ENCODE assay signal across 23 mouse cellular contexts in the genomic region with DNA sequence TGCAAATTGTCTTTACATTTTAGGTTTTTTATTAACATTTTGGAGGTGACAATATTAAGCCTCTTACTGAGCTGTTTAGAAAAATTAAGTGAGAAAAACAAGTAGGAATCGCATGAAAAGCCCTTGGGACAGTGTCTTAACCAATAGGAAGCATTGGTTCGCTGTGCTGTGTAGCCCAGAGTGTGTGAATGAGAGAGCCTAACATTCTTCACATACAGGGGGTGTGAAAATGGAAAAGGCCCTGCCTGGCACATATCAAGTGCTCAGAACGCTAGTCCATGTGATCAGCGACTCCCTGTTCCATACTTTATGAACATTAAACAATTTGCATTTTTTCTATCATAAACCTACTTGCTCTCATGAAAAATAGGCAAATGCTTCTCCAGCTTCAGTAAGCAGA. TPM values are rescaled to one million over a fixed set of nuclear protein-coding genes. Genes with fewer than 3 reads are reported as not detected.
DNase-seq lines count a peak whose midpoint lies in the region; ATAC-seq lines count a peak whose summit lies in the region.
"Had no signal": no experiment of that assay in that cellular context is flagged by ENCODE, and none has a peak within 500 bp of the region (broad histone marks: within the 10 kb centered on the region; RNA-seq: fewer than 3 reads in every experiment).

No protein-coding gene starts in this region.

- H3K4me3 ChIP-seq in forebrain, embryonic 13.5 days, result no peak overlapping the region
- no peak overlapping the region for H3K4me3 ChIP-seq in forebrain, embryonic 10.5 days
- H3K4me3 ChIP-seq in hindbrain, embryonic 11.5 days (ENCODE audit: low read depth, low read length), result no peak overlapping the region
- no peak overlapping the region for H3K4me3 ChIP-seq in hindbrain, embryonic 10.5 days
- H3K4me3 ChIP-seq in hindbrain, embryonic 16.5 days (ENCODE audit: low read length), result no peak overlapping the region
- H3K4me3 ChIP-seq in hindbrain, embryonic 14.5 days (replicated peaks; ENCODE audit: low read length), result no peak overlapping the region
- H3K4me3 ChIP-seq in midbrain, embryonic 15.5 days, result no peak overlapping the region
- no peak overlapping the region for H3K4me3 ChIP-seq in midbrain, embryonic 11.5 days (ENCODE audit: low read depth, low read length)
- H3K4me3 ChIP-seq: embryonic facial prominence, embryonic 13.5 days; embryonic facial prominence, embryonic 15.5 days; erythroblast, embryonic 14.5 days had no signal

- H3K27me3 ChIP-seq in forebrain, embryonic 13.5 days, result no peaks in the 10 kb centered on the region
- no peaks in the 10 kb centered on the region for H3K27me3 ChIP-seq in forebrain, embryonic 10.5 days (ENCODE audit: poor library complexity, severe bottlenecking)
- H3K27me3 ChIP-seq in hindbrain, embryonic 11.5 days (ENCODE audit: control insufficient read depth, insufficient read depth, low read length), result no peaks in the 10 kb centered on the region
- H3K27me3 ChIP-seq in hindbrain, embryonic 10.5 days (ENCODE audit: insufficient read depth, poor library complexity, severe bottlenecking), result no peaks in the 10 kb centered on the region
- H3K27me3 ChIP-seq in hindbrain, embryonic 16.5 days (replicated peaks; ENCODE audit: control insufficient read depth, insufficient read depth, low read length), result no peaks in the 10 kb centered on the region
- H3K27me3 ChIP-seq in hindbrain, embryonic 14.5 days (ENCODE audit: control insufficient read depth, insufficient read depth, low read length), result no peaks in the 10 kb centered on the region
- H3K27me3 ChIP-seq in midbrain, embryonic 15.5 days (replicated peaks), result no peaks in the 10 kb centered on the region
- no peaks in the 10 kb centered on the region for H3K27me3 ChIP-seq in midbrain, embryonic 11.5 days (ENCODE audit: control insufficient read depth, insufficient read depth, low read length)
- H3K27me3 ChIP-seq: CH12.LX; embryonic facial prominence, embryonic 13.5 days; embryonic facial prominence, embryonic 15.5 days had no signal

- H3K27ac ChIP-seq in forebrain, embryonic 13.5 days, result no peak overlapping the region
- no peak overlapping the region for H3K27ac ChIP-seq in forebrain, embryonic 10.5 days
- H3K27ac ChIP-seq in hindbrain, embryonic 11.5 days (ENCODE audit: low read depth, low read length), result no peak overlapping the region
- no peak overlapping the region for H3K27ac ChIP-seq in hindbrain, embryonic 10.5 days
- no peak overlapping the region for H3K27ac ChIP-seq in hindbrain, embryonic 16.5 days (ENCODE audit: low read depth, low read length)
- no peak overlapping the region for H3K27ac ChIP-seq in hindbrain, embryonic 14.5 days
- H3K27ac ChIP-seq in midbrain, embryonic 15.5 days, result no peak overlapping the region
- H3K27ac ChIP-seq in midbrain, embryonic 11.5 days (ENCODE audit: low read depth, low read length), result no peak overlapping the region
- H3K27ac ChIP-seq: embryonic facial prominence, embryonic 13.5 days; embryonic facial prominence, embryonic 15.5 days had no signal

- no peaks in the 10 kb centered on the region for H3K9me3 ChIP-seq in forebrain, embryonic 13.5 days (replicated peaks)
- no peaks in the 10 kb centered on the region for H3K9me3 ChIP-seq in forebrain, embryonic 10.5 days
- no peaks in the 10 kb centered on the region for H3K9me3 ChIP-seq in hindbrain, embryonic 11.5 days (ENCODE audit: control insufficient read depth, low read length)
- no peaks in the 10 kb centered on the region for H3K9me3 ChIP-seq in hindbrain, embryonic 10.5 days
- H3K9me3 ChIP-seq in hindbrain, embryonic 16.5 days (ENCODE audit: control insufficient read depth, low read length), result no peaks in the 10 kb centered on the region
- H3K9me3 ChIP-seq in hindbrain, embryonic 14.5 days (ENCODE audit: control insufficient read depth, low read length), result no peaks in the 10 kb centered on the region
- no peaks in the 10 kb centered on the region for H3K9me3 ChIP-seq in midbrain, embryonic 15.5 days
- H3K9me3 ChIP-seq in midbrain, embryonic 11.5 days (ENCODE audit: control insufficient read depth, low read length), result no peaks in the 10 kb centered on the region
- H3K9me3 ChIP-seq: embryonic facial prominence, embryonic 13.5 days; embryonic facial prominence, embryonic 15.5 days; G1E had no signal

- peak; percentile 63 for ATAC-seq in forebrain, embryonic 13.5 days
- peak; percentile 41; the same call in 1 of the 2 replicates for ATAC-seq in hindbrain, embryonic 11.5 days (ENCODE audit: low FRiP score)
- 0 out of 2 replicates have a peak, but pooled peaks have one; percentile 46 for ATAC-seq in hindbrain, embryonic 16.5 days
- ATAC-seq in hindbrain, embryonic 14.5 days (ENCODE audit: low FRiP score), result no peak
- 0 out of 2 replicates have a peak, but pooled peaks have one; percentile 41 for ATAC-seq in midbrain, embryonic 15.5 days (replicated peaks)
- no peak for ATAC-seq in midbrain, embryonic 11.5 days (ENCODE audit: low FRiP score)
- ATAC-seq: CD4-positive, CD25-positive, alpha-beta regulatory T cell, adult 4 months; forebrain, embryonic 14.5 days had no signal

- no peak overlapping the region for H3K4me2 ChIP-seq in forebrain, embryonic 13.5 days
- no peak overlapping the region for H3K4me2 ChIP-seq in hindbrain, embryonic 11.5 days (replicated peaks; ENCODE audit: low read depth, low read length)
- H3K4me2 ChIP-seq in hindbrain, embryonic 16.5 days (ENCODE audit: low read length), result no peak overlapping the region
- H3K4me2 ChIP-seq in hindbrain, embryonic 14.5 days (replicated peaks), result no peak overlapping the region
- no peak overlapping the region for H3K4me2 ChIP-seq in midbrain, embryonic 15.5 days
- no peak overlapping the region for H3K4me2 ChIP-seq in midbrain, embryonic 11.5 days
- H3K4me2 ChIP-seq: embryonic facial prominence, embryonic 13.5 days; embryonic facial prominence, embryonic 15.5 days had no signal

- no peak overlapping the region for H3K9ac ChIP-seq in forebrain, embryonic 13.5 days
- H3K9ac ChIP-seq in hindbrain, embryonic 11.5 days (ENCODE audit: low read depth, low read length), result no peak overlapping the region
- no peak overlapping the region for H3K9ac ChIP-seq in hindbrain, embryonic 16.5 days (ENCODE audit: low read depth, low read length)
- H3K9ac ChIP-seq in hindbrain, embryonic 14.5 days, result no peak overlapping the region
- H3K9ac ChIP-seq in midbrain, embryonic 15.5 days, result no peak overlapping the region
- H3K9ac ChIP-seq in midbrain, embryonic 11.5 days (ENCODE audit: low read length), result no peak overlapping the region
- H3K9ac ChIP-seq: embryonic facial prominence, embryonic 13.5 days; embryonic facial prominence, embryonic 15.5 days had no signal

- DNase-seq in forebrain, embryonic 10.5 days (ENCODE audit: extremely low spot score, low spot score), result no peak
- DNase-seq in hindbrain, embryonic 11.5 days (ENCODE audit: low spot score), result no peak
- DNase-seq in hindbrain, embryonic 10.5 days (ENCODE audit: low spot score), result no peak
- no peak for DNase-seq in hindbrain, embryonic 14.5 days (ENCODE audit: low spot score)
- DNase-seq in midbrain, embryonic 11.5 days (ENCODE audit: low spot score, missing footprints), result no peak
- DNase-seq: B cell, adult 2 months; cerebellum, adult 11 months; cerebellum, adult 18-20 months; cerebellum, adult 8-10 months; cerebellum, adult 9-11 months; cerebellum, postnatal 14 days; cerebellum, postnatal 36 days; embryo, embryonic 11 days had no signal

- no peaks in the 10 kb centered on the region for H3K4me1 ChIP-seq in forebrain, embryonic 13.5 days
- 0 out of 2 replicates have a peak, but pooled peaks cover 3% of the 10 kb centered on the region for H3K4me1 ChIP-seq in forebrain, embryonic 10.5 days
- H3K4me1 ChIP-seq in hindbrain, embryonic 11.5 days (replicated peaks; ENCODE audit: control insufficient read depth, insufficient read depth, low read length), result no peaks in the 10 kb centered on the region
- H3K4me1 ChIP-seq in hindbrain, embryonic 10.5 days (replicated peaks), result no peaks in the 10 kb centered on the region
- no peaks in the 10 kb centered on the region for H3K4me1 ChIP-seq in hindbrain, embryonic 16.5 days (ENCODE audit: control insufficient read depth, insufficient read depth, low read depth, low read length)
- no peaks in the 10 kb centered on the region for H3K4me1 ChIP-seq in hindbrain, embryonic 14.5 days (replicated peaks; ENCODE audit: control insufficient read depth, insufficient read depth, low read length)
- no peaks in the 10 kb centered on the region for H3K4me1 ChIP-seq in midbrain, embryonic 15.5 days
- no peaks in the 10 kb centered on the region for H3K4me1 ChIP-seq in midbrain, embryonic 11.5 days (ENCODE audit: control insufficient read depth, insufficient read depth, low read length)
- H3K4me1 ChIP-seq: embryonic facial prominence, embryonic 13.5 days; embryonic facial prominence, embryonic 15.5 days had no signal

- WGBS in forebrain, embryonic 13.5 days, result 81% methylated on average over 4 of the region's 4 CpGs
- WGBS in forebrain, embryonic 10.5 days, result 85% methylated on average over 4 of the region's 4 CpGs
- WGBS in hindbrain, embryonic 11.5 days, result 79% methylated on average over 4 of the region's 4 CpGs
- WGBS in hindbrain, embryonic 10.5 days, result 77% methylated on average over 4 of the region's 4 CpGs
- 75% methylated on average over 4 of the region's 4 CpGs for WGBS in hindbrain, embryonic 16.5 days
- WGBS in hindbrain, embryonic 14.5 days, result 70% methylated on average over 4 of the region's 4 CpGs
- 80% methylated on average over 4 of the region's 4 CpGs for WGBS in midbrain, embryonic 15.5 days
- WGBS in midbrain, embryonic 11.5 days, result 84% methylated on average over 4 of the region's 4 CpGs

- no peaks in the 10 kb centered on the region for H3K36me3 ChIP-seq in forebrain, embryonic 13.5 days (ENCODE audit: poor library complexity, severe bottlenecking)
- H3K36me3 ChIP-seq in forebrain, embryonic 10.5 days (replicated peaks), result no peaks in the 10 kb centered on the region
- no peaks in the 10 kb centered on the region for H3K36me3 ChIP-seq in hindbrain, embryonic 11.5 days (ENCODE audit: control insufficient read depth, insufficient read depth, low read length)
- no peaks in the 10 kb centered on the region for H3K36me3 ChIP-seq in hindbrain, embryonic 10.5 days
- H3K36me3 ChIP-seq in hindbrain, embryonic 16.5 days (ENCODE audit: control insufficient read depth, insufficient read depth, low read length), result no peaks in the 10 kb centered on the region
- no peaks in the 10 kb centered on the region for H3K36me3 ChIP-seq in hindbrain, embryonic 14.5 days (replicated peaks; ENCODE audit: control insufficient read depth, insufficient read depth)
- no peaks in the 10 kb centered on the region for H3K36me3 ChIP-seq in midbrain, embryonic 15.5 days (replicated peaks)
- H3K36me3 ChIP-seq in midbrain, embryonic 11.5 days (ENCODE audit: control insufficient read depth, insufficient read depth, low read length), result no peaks in the 10 kb centered on the region
- H3K36me3 ChIP-seq: embryonic facial prominence, embryonic 13.5 days; embryonic facial prominence, embryonic 15.5 days; G1E had no signal

RNA-seq across cellular contexts. Expression of a gene that starts 17.1 kb away (rescaled TPM):
- polyA plus RNA-seq in forebrain, embryonic 13.5 days (2015; fragmentation: Nextera tagmentation; extraction: Ambion mirVana), result 19.8 and 21.4 TPM in 2 replicates
- polyA plus RNA-seq in forebrain, embryonic 10.5 days (2016; fragmentation: Nextera tagmentation; extraction: Ambion mirVana), result 12.2 and 15.6 TPM in 2 replicates
- 24.0 and 24.5 TPM in 2 replicates for polyA plus RNA-seq in hindbrain, embryonic 11.5 days (2014; fragmentation: Nextera tagmentation; extraction: Ambion mirVana)
- polyA plus RNA-seq in hindbrain, embryonic 10.5 days (2016; fragmentation: Nextera tagmentation; extraction: Ambion mirVana), result 11.1 and 14.7 TPM in 2 replicates
- 22.1 and 24.7 TPM in 2 replicates for polyA plus RNA-seq in hindbrain, embryonic 16.5 days (2015; fragmentation: Nextera tagmentation; extraction: Ambion mirVana)
- 24.2 and 29.6 TPM in 2 replicates for polyA plus RNA-seq in hindbrain, embryonic 14.5 days (2014; fragmentation: Nextera tagmentation; extraction: Ambion mirVana)
- polyA plus RNA-seq in midbrain, embryonic 15.5 days (2015; fragmentation: Nextera tagmentation; extraction: Ambion mirVana), result 20.3 and 23.0 TPM in 2 replicates
- 19.4 and 20.0 TPM in 2 replicates for polyA plus RNA-seq in midbrain, embryonic 11.5 days (2014; fragmentation: Nextera tagmentation; extraction: Ambion mirVana)

RNA-seq across cellular contexts. Expression of a gene that starts 54.5 kb away (rescaled TPM):
- 24.0 and 26.6 TPM in 2 replicates for polyA plus RNA-seq in forebrain, embryonic 13.5 days (2015; fragmentation: Nextera tagmentation; extraction: Ambion mirVana)
- polyA plus RNA-seq in forebrain, embryonic 10.5 days (2016; fragmentation: Nextera tagmentation; extraction: Ambion mirVana), result 20.6 and 20.7 TPM in 2 replicates
- polyA plus RNA-seq in hindbrain, embryonic 11.5 days (2014; fragmentation: Nextera tagmentation; extraction: Ambion mirVana), result 18.4 and 23.6 TPM in 2 replicates
- 13.9 and 16.5 TPM in 2 replicates for polyA plus RNA-seq in hindbrain, embryonic 10.5 days (2016; fragmentation: Nextera tagmentation; extraction: Ambion mirVana)
- polyA plus RNA-seq in hindbrain, embryonic 16.5 days (2015; fragmentation: Nextera tagmentation; extraction: Ambion mirVana), result 14.3 and 15.7 TPM in 2 replicates
- polyA plus RNA-seq in hindbrain, embryonic 14.5 days (2014; fragmentation: Nextera tagmentation; extraction: Ambion mirVana), result 15.8 and 18.0 TPM in 2 replicates
- 20.3 and 20.6 TPM in 2 replicates for polyA plus RNA-seq in midbrain, embryonic 15.5 days (2015; fragmentation: Nextera tagmentation; extraction: Ambion mirVana)
- 19.1 and 21.2 TPM in 2 replicates for polyA plus RNA-seq in midbrain, embryonic 11.5 days (2014; fragmentation: Nextera tagmentation; extraction: Ambion mirVana)

Comparison
In these comparisons a context has a peak if more than half of its experiments do, and no peak if none do; other contexts are left out.
1. ATAC-seq: peak in forebrain, embryonic 13.5 days (single experiment), hindbrain, embryonic 11.5 days (single experiment), hindbrain, embryonic 16.5 days (single experiment) and midbrain, embryonic 15.5 days (single experiment); none in hindbrain, embryonic 14.5 days (single experiment) and midbrain, embryonic 11.5 days (single experiment).